Mouse (Mus musculus): ENCODE measurements at regions not wholly inside any gene's neighbourhood (a gene's known extent, or its start where the extent isn't known, plus 50 kb on each side); places are given as distances from the start of the nearest gene placed in this dataset.

GRCm38 (mm10) chr2:46358225-46358624 lies 1241.0 kb upstream of the Zeb2 start:
- ChIA-PET CTCF (no interaction called here), POLR2A (no interaction called here)
- in situ Hi-C loops (cut with MboI; ENCODE audit: low pct_unique_long_range_greater_than_20kb), result no loop called here
- ATAC-seq (no peak), DNase-seq (ENCODE audit: low read depth, low spot score) (no peak)
- TF ChIP-seq CTCF (IDR thresholded peaks at IDR 0.05), result no peak
- H3K27me3 ChIP-seq, result peaks cover 12% of the 10 kb centered on the region

- ChIA-PET CTCF (no interaction called here), POLR2A (no interaction called here)
- no peak for DNase-seq (ENCODE audit: low read depth, low spot score)
- in situ Hi-C loops (cut with MboI; ENCODE audit: low pct_unique_long_range_greater_than_20kb), result no loop called here
- peaks cover 12% of the 10 kb centered on the region for H3K27me3 ChIP-seq
- TF ChIP-seq CTCF (IDR thresholded peaks at IDR 0.05), result no peak
- ATAC-seq, result no peak
These were observed 1239.5 kb upstream of the Zeb2 start for GRCm38 (mm10) chr2:46356651-46357050.

GRCm38 (mm10) chr2:46340694-46341093 lies 1223.5 kb upstream of the Zeb2 start:
- ATAC-seq (no peak), DNase-seq (ENCODE audit: low read depth, low spot score) (no peak)
- in situ Hi-C loops (cut with MboI; ENCODE audit: low pct_unique_long_range_greater_than_20kb), result no loop called here
- TF ChIP-seq CTCF (IDR thresholded peaks at IDR 0.05), result no peak
- POLR2A ChIA-PET, result no interaction called here
- CTCF ChIA-PET, result interaction anchor here (0.9 kb wide), 1 partner anchor 12 kb away, joined by 3 read pairs; no protein-coding TSS in a partner anchor
- H3K27me3 ChIP-seq, result peaks cover 4% of the 10 kb centered on the region

GRCm38 (mm10) chr2:46316666-46317065 lies 1199.5 kb upstream of the Zeb2 start:
- ChIA-PET POLR2A (no interaction called here), CTCF (no interaction called here)
- no peak for ATAC-seq
- in situ Hi-C loops (cut with MboI; ENCODE audit: low pct_unique_long_range_greater_than_20kb), result no loop called here
- no peaks in the 10 kb centered on the region for H3K27me3 ChIP-seq
- no peak for TF ChIP-seq CTCF (IDR thresholded peaks at IDR 0.05)
- no peak for DNase-seq (ENCODE audit: low read depth, low spot score)

GRCm38 (mm10) chr2:46315243-46315642 lies 1198.0 kb upstream of the Zeb2 start:
- DNase-seq (ENCODE audit: low read depth, low spot score), result no peak
- in situ Hi-C loops (cut with MboI; ENCODE audit: low pct_unique_long_range_greater_than_20kb), result no loop called here
- no peak for TF ChIP-seq CTCF (IDR thresholded peaks at IDR 0.05)
- ChIA-PET CTCF (no interaction called here), POLR2A (no interaction called here)
- no peaks in the 10 kb centered on the region for H3K27me3 ChIP-seq
- no peak for ATAC-seq

- no peak for TF ChIP-seq CTCF (IDR thresholded peaks at IDR 0.05)
- ChIA-PET CTCF (no interaction called here), POLR2A (no interaction called here)
- in situ Hi-C loops (cut with MboI; ENCODE audit: low pct_unique_long_range_greater_than_20kb), result no loop called here
- H3K27me3 ChIP-seq, result no peaks in the 10 kb centered on the region
- ATAC-seq (no peak), DNase-seq (ENCODE audit: low read depth, low spot score) (no peak)
These were observed 1190.5 kb upstream of the Zeb2 start for GRCm38 (mm10) chr2:46307582-46308153.

- in situ Hi-C loops (cut with MboI; ENCODE audit: low pct_unique_long_range_greater_than_20kb), result no loop called here
- no peaks in the 10 kb centered on the region for H3K27me3 ChIP-seq
- CTCF ChIA-PET, result no interaction called here
- TF ChIP-seq CTCF (IDR thresholded peaks at IDR 0.05), result no peak
- POLR2A ChIA-PET, result no interaction called here
- ATAC-seq (no peak), DNase-seq (ENCODE audit: low read depth, low spot score) (no peak)
These were observed 1185.4 kb upstream of the Zeb2 start for GRCm38 (mm10) chr2:46302627-46303026.

- ChIA-PET CTCF (interaction anchor here (1.4 kb wide), 1 partner anchor 11 kb away, joined by 3 read pairs; no protein-coding TSS in a partner anchor), POLR2A (no interaction called here)
- no peak for ATAC-seq
- no peak for DNase-seq (ENCODE audit: low read depth, low spot score)
- in situ Hi-C loops (cut with MboI; ENCODE audit: low pct_unique_long_range_greater_than_20kb), result no loop called here
- no peaks in the 10 kb centered on the region for H3K27me3 ChIP-seq
- no peak for TF ChIP-seq CTCF (IDR thresholded peaks at IDR 0.05)
These were observed 1180.2 kb upstream of the Zeb2 start for GRCm38 (mm10) chr2:46297274-46297843.

- H3K27me3 ChIP-seq, result peaks cover 11% of the 10 kb centered on the region
- in situ Hi-C loops (cut with MboI; ENCODE audit: low pct_unique_long_range_greater_than_20kb), result no loop called here
- CTCF ChIA-PET, result no interaction called here
- TF ChIP-seq CTCF (IDR thresholded peaks at IDR 0.05), result no peak
- DNase-seq (ENCODE audit: low read depth, low spot score) (no peak), ATAC-seq (no peak)
- POLR2A ChIA-PET, result no interaction called here
These were observed 1166.9 kb upstream of the Zeb2 start for GRCm38 (mm10) chr2:46283929-46284598.

- H3K27me3 ChIP-seq, result peaks cover 7% of the 10 kb centered on the region
- no peak for DNase-seq (ENCODE audit: low read depth, low spot score)
- in situ Hi-C loops (cut with MboI; ENCODE audit: low pct_unique_long_range_greater_than_20kb), result no loop called here
- CTCF ChIA-PET, result no interaction called here
- TF ChIP-seq CTCF (IDR thresholded peaks at IDR 0.05), result no peak
- POLR2A ChIA-PET, result no interaction called here
- ATAC-seq, result no peak
These were observed 1163.6 kb upstream of the Zeb2 start for GRCm38 (mm10) chr2:46280822-46281221.

- ChIA-PET CTCF (no interaction called here), POLR2A (no interaction called here)
- ATAC-seq (no peak), DNase-seq (ENCODE audit: low read depth, low spot score) (no peak)
- no peaks in the 10 kb centered on the region for H3K27me3 ChIP-seq
- no peak for TF ChIP-seq CTCF (IDR thresholded peaks at IDR 0.05)
- in situ Hi-C loops (cut with MboI; ENCODE audit: low pct_unique_long_range_greater_than_20kb), result no loop called here
These were observed 1144.4 kb upstream of the Zeb2 start for GRCm38 (mm10) chr2:46261618-46262017.

All from Patski (cell line).